Mouse (Mus musculus) heart, postnatal 10 days (tissue): ENCODE results near the gene Cdk9. TPM values are rescaled to one million over a fixed set of nuclear protein-coding genes. Genes with fewer than 3 reads are reported as not detected.

Experiments used
- DNase-seq, 2 experiments: peaks; one replicate each; pipeline ENCODE4 v3.0.0; 2021
- intact Hi-C: fragments of 180-260 bp; cut with DNase I; formaldehyde crosslinking; loops from one replicate; pipeline ENCODE4 v1.15.1; 2025
- total RNA-seq, 2 experiments: library from RNA; stranded (reverse); gene quantifications; 2 replicates each; pipeline ENCODE4 v1.2.3; 2021

The Cdk9 gene
- total RNA-seq, 2 experiments from 2014 or later = 35.4 to 37.6 TPM

DNA sequence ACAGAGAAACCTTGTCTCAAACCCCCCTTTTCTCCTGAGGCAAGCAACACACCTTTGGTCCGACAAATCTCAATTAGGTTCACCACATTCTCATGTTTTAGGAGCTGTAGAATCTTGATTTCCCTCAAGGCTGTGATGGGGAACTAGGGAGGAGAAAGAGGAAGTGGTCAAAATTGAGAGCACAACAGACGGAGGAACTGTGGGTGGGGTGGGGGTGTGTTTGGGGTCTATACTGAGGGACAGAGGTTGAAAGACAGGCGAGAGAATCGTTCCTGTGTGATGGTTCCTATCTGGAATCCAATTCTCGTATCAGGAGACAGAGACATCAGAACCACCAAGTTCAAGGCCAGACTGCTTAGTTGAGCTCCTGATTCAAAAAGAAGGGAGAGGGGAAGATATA, 2.5 kb downstream of the Cdk9 start:
- intact Hi-C loops = loop anchor here (5.0 kb wide), 1 partner anchor 142 kb away; no protein-coding TSS in a partner anchor
- no peak for DNase-seq

DNA sequence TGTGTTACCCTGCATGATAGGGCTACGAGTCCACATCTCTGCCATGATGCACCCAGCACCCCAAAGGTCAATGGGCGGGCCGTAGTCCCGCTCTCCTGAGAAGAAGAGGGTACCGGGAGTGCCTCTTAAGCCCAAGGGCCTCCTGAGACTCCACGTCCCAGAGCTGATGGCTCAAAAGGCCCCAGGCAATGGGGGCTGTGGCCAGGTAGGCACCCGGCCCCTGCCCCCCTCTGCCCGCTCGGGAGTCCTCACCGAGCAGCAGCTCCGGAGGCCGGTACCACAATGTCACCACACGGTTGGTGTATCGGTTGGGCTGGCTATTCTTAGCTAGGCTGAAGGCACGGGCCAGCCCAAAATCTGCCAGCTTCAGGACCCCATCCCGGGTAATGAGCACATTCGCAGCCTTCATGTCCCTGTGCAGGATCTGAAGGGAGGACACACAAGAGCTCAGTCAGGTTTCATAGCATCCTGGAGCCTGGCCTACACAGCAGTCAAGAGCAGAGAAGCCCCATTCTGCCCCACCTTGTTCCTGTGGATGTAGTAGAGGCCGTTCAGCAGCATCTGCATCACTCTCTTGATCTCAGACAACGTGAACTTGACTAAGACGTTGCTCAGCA, 3.2 kb downstream of the Cdk9 start:
- intact Hi-C loops = loop anchor here (5.0 kb wide), 1 partner anchor 143 kb away; no protein-coding TSS in a partner anchor
- no peak for DNase-seq

- intact Hi-C loops = loop anchor here (1.0 kb wide), 1 partner anchor 49 kb away; the partner anchor contains the start of gene Tor2a
- DNase-seq = peak; percentile 57 to 82
Measured at GRCm38 (mm10) chr2:32708643-32709042, 4.2 kb downstream of the Cdk9 start.

- DNase-seq = no peak
- intact Hi-C loops = no loop called here
Measured at GRCm38 (mm10) chr2:32706971-32707370, 5.9 kb downstream of the Cdk9 start.

GRCm38 (mm10) chr2:32705018-32705417, 7.9 kb downstream of the Cdk9 start:
- DNase-seq = no peak
- intact Hi-C loops = no loop called here

DNA sequence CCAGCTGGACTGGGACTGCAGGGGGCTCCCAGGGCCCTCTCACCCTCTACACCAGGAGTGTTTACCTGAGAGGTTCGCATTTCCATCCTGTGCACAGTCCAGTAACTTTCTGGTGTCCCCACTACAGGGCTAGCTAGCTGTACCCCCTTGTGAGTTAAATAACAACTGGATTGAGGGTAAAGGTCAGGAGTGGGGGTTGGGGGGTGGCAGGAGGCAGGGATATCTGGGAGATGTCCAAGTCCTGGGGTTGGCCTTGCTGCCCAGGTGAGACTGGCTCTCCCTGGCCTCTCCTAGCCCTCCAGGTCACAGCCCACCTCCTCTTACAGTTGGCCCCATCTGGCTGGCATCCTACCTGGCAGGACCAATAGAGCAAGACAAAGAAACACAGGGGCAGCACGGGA, 8.9 kb downstream of the Cdk9 start, which contains the start of gene Fpgs:
Gene Fpgs, minus strand, starts transcription at position 125 of the 401 bp plus-strand sequence.
- DNase-seq = no peak
- intact Hi-C loops = no loop called here

DNA sequence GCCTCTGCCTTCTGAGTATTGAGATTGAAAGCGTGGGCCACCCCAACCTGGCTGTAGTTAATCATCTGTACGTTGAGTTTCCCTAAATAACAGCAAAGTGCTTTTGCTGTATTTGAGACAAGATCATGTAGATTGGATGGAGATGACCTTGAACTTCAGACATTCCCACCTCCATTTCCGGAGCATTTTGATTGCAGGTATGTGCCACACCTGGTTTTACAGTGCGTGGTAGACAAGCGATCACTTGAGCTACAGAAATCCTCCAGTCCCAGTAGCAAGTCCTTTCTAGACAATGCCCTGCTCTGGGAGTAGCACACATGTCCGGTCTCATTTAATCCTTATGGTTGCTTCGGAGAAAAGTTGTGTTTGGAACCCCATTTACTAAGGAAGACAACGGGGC, 9.8 kb downstream of the Cdk9 start:
- intact Hi-C loops = no loop called here
- DNase-seq = no peak

DNA sequence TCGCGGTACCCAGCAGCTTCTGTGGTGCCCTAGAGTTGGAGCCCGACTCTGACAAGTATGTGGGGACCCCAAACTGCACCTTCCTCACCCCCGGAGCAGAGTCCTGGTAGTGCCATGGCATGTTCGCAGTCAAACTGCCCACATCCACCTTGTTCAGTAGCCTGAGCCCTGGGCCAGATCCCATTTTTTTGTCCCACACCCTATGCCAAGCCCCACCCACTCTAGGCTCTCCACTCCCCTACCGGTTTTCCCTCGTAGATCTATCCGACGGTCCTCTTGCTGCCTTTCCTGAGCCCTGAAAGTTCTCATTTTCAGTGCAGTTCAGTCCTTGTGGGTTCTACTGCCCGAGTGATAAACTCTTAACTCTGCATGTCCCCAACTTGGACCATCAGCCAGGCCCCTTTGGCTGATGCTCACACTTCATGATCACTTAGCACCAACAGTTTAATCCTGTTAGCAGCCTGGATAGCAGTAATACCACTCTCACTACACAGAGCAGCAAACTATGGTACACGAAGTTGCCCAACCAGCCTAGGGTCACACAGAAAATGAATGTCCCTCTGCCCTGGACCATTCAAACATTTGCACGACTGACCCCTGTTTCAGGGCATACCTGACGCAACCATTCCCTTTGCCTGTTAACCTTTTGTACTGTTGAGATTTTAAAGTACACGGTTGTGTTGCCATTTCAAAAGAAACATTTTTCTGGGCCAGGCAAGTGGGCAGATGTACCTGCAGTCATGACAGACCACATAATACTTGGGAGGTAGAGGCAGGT, 11.7 kb downstream of the Cdk9 start:
- intact Hi-C loops = no loop called here
- DNase-seq = no peak

GRCm38 (mm10) chr2:32699680-32700079, 13.2 kb downstream of the Cdk9 start:
- no peak for DNase-seq
- intact Hi-C loops = no loop called here

DNA sequence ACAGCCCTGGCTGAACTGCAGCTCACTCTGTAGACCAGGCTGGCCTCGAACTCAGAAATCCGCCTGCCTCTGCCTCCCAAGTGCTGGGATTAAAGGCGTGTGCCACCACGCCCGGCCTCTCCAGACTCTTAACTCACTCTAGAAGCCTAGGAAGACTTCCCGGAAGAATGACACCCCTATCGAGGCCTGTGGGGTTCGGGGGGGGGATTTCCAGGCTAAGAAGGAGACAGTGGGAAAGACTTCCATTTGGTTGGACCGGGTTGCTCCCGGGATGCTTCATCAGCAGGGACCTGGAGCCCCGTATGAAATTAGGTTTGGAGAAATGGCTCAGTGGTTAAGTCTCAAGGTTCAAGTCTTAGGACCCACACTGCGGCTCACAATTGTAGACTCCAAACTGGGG, 18.2 kb downstream of the Cdk9 start:
- DNase-seq = no peak
- intact Hi-C loops = no loop called here

DNA sequence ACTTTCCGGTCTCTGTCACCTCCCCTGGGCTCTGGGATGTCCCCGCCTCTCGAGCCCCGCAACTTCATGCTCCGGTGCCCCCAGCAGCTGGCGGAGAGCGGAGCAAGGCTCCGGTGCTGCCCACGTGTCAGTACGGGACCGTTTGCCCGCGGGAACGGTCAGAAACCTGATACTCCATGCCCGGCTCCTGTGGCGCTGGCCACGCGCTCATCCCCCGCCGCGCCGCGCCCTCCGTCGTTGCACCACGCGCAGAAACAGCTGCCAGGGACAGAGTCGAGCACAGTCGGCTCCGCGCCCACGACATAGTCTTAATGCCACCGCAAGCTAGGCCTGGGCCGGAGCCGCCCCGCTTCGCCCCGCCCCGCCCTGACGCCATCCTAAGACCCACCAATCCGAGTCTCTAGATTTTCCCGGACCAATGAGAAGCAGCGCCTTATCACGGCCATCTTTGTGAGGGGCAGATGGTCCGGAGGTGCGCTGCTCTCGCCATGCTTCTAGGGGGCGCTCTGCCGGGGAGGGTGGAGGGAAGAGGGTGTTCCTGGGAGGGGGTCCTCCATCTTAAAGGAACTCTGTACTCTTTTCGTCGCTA, 19.0 kb downstream of the Cdk9 start:
- DNase-seq = peak; percentile 97 to 98
- intact Hi-C loops = no loop called here

- intact Hi-C loops = no loop called here
- DNase-seq = peak in 1 of 2 experiments; percentile 37
Measured at GRCm38 (mm10) chr2:32693282-32693681, 19.6 kb downstream of the Cdk9 start.

- DNase-seq = no peak
- intact Hi-C loops = no loop called here
Measured at GRCm38 (mm10) chr2:32692496-32692895, 20.4 kb downstream of the Cdk9 start.

GRCm38 (mm10) chr2:32691041-32691440, 21.8 kb downstream of the Cdk9 start:
- intact Hi-C loops = no loop called here
- no peak for DNase-seq

- DNase-seq = peak; percentile 91 to 95
- intact Hi-C loops = loop anchor here (1.0 kb wide), 2 partner anchors 58 to 106 kb away; no protein-coding TSS in a partner anchor
Measured at GRCm38 (mm10) chr2:32689420-32689819, 23.5 kb downstream of the Cdk9 start.

DNA sequence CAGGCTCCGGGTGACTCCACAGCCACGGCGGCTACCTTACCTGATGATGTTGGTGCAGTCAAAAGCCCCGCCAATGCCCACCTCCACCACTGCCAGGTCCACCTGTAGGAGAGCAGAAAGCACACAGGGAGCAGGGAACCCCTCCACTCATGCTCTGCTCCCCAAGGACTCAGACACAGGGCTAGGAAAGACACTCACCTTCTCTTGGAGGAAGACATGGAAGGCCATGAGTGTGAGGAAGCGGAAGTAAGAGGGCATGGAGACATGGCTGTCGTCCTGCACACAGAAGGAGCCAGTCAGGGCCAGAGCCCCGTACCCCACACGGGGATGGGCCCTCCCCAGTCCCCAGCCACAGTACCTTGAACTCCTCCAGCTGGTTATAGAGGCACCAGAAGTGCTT, 25.3 kb downstream of the Cdk9 start:
- intact Hi-C loops = no loop called here
- DNase-seq = no peak

DNA sequence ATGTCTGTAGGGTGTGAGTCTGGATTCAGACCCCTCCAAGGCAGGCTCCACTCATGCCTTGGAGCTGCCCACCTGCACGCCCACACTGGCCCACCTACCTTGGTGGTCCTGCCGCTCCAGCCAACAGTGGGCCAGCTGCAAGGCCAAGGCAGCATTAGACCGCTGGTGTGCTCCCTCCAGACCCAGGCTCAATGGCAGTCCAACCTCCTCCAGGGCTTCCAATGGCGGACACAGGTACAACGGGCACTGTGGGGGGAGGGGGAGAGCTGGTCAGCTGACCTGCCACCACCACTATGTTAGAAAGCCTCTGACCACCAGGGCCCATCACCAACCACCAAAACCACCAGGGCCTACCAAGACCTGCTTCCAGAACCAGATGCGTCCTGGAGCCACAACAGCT, 26.2 kb downstream of the Cdk9 start:
- DNase-seq = no peak
- intact Hi-C loops = no loop called here

- intact Hi-C loops = no loop called here
- DNase-seq = no peak
Measured at GRCm38 (mm10) chr2:32685807-32686206, 27.1 kb downstream of the Cdk9 start.

GRCm38 (mm10) chr2:32684681-32685428, 28.0 kb downstream of the Cdk9 start:
- intact Hi-C loops = no loop called here
- no peak for DNase-seq

- no peak for DNase-seq
- intact Hi-C loops = no loop called here
Measured at GRCm38 (mm10) chr2:32683701-32684100, 29.2 kb downstream of the Cdk9 start.
